Mouse (Mus musculus) liver, adult 2 months (tissue): ENCODE results near the gene Sema4a.

Experiments
- CTCF ChIP-seq: fragments of 200-500 bp; IDR thresholded peaks from 2 replicates; pipeline ENCODE4 v1.5.1; 2011; ENCODE audit warnings: low read depth, low read length, control low read depth
- POLR2A ChIP-seq: fragments of 200-500 bp; IDR thresholded peaks from 2 replicates; pipeline ENCODE4 v1.6.1; 2011; ENCODE audit warnings: low read length, control low read depth; ENCODE audit not compliant: insufficient read depth; ENCODE audit errors: extremely low read depth

- no peak for TF ChIP-seq POLR2A
- no peak for TF ChIP-seq CTCF
These were observed 25.1 kb upstream of the Sema4a start for GRCm38 (mm10) chr3:88486043-88486442.
